Mouse (Mus musculus) left cerebral cortex, adult 2 months (tissue): ENCODE data around the gene Xpnpep2. TPM values are rescaled to one million over a fixed set of nuclear protein-coding genes. Genes with fewer than 3 reads are reported as not detected.
A peak's percentile ranks its signal among the peaks of the same experiment; 100 is the strongest.

Source experiments
- DNase-seq, 2 experiments: peaks; one replicate each; pipeline ENCODE4 v3.0.0; 2021 to 2022; ENCODE audit warnings: low spot score in 2 of 2, mixed read lengths in 1 of 2; ENCODE audit errors: extremely low spot score in 1 of 2
- H3K27ac ChIP-seq: fragments of 200-600 bp; 2 replicates; pipeline ENCODE4 v1.8.1; 2022
- H3K4me3 ChIP-seq: fragments of 200-600 bp; 2 replicates; pipeline ENCODE4 v1.8.1; 2022
- CTCF ChIP-seq: fragments of 200-600 bp; IDR thresholded peaks from 2 replicates; pipeline ENCODE4 v1.8.1; 2022; ENCODE audit warnings: antibody characterized with exemption, mild to moderate bottlenecking, moderate library complexity
- intact Hi-C: fragments of 180-260 bp; cut with DNase I; formaldehyde crosslinking; loops from one replicate; pipeline ENCODE4 v1.15.1; 2025
- long read RNA-seq, 2 experiments: library from polyadenylated mRNA; stranded (forward); transcript quantifications; one replicate each; pipeline ENCODE4 v2.0.0; 2021; ENCODE audit warnings: borderline mapping rate in 2 of 2
- total RNA-seq, 2 experiments: library from RNA; stranded (reverse); gene quantifications; 2 replicates each; pipeline ENCODE4 v1.2.3; 2021

Gene Xpnpep2
- under 1 TPM; 0.18 to 0.79 TPM for total RNA-seq
- long read RNA-seq, experiment 1 = 0 reads
- long read RNA-seq, experiment 2 = 0 reads

- H3K27ac ChIP-seq = no peak within 1 kb of the TSS
- intact Hi-C loops = no loop called here
- DNase-seq = no peak
- H3K4me3 ChIP-seq = no peak within 1 kb of the TSS
- TF ChIP-seq CTCF = no peak
These were observed at the start of gene Xpnpep2 for GRCm38 (mm10) chrX:48108394-48109315. Gene Xpnpep2 (plus strand): TSS chrX:48108725.

- Histone ChIP-seq H3K27ac (no peak overlapping the region), H3K4me3 (no peak overlapping the region)
- DNase-seq = no peak
- TF ChIP-seq CTCF = no peak
- intact Hi-C loops = no loop called here
These were observed 46.0 kb upstream of the Xpnpep2 start for GRCm38 (mm10) chrX:48062481-48062880.

- Histone ChIP-seq H3K4me3 (no peak overlapping the region), H3K27ac (no peak overlapping the region)
- intact Hi-C loops = no loop called here
- DNase-seq = no peak
- no peak for TF ChIP-seq CTCF
These were observed 44.2 kb upstream of the Xpnpep2 start for GRCm38 (mm10) chrX:48064166-48064853.

GRCm38 (mm10) chrX:48066891-48067290 is 41.6 kb upstream of the Xpnpep2 start:
- intact Hi-C loops = no loop called here
- no peak overlapping the region for H3K27ac ChIP-seq
- no peak overlapping the region for H3K4me3 ChIP-seq
- no peak for TF ChIP-seq CTCF
- DNase-seq = no peak

GRCm38 (mm10) chrX:48071961-48072360 is 36.6 kb upstream of the Xpnpep2 start:
- no peak for DNase-seq
- TF ChIP-seq CTCF = no peak
- Histone ChIP-seq H3K27ac (no peak overlapping the region), H3K4me3 (no peak overlapping the region)
- intact Hi-C loops = no loop called here

GRCm38 (mm10) chrX:48072401-48072800 is 36.1 kb upstream of the Xpnpep2 start:
- no peak for DNase-seq
- intact Hi-C loops = no loop called here
- Histone ChIP-seq H3K4me3 (no peak overlapping the region), H3K27ac (no peak overlapping the region)
- TF ChIP-seq CTCF = no peak

- intact Hi-C loops = no loop called here
These were observed 33.8 kb upstream of the Xpnpep2 start for GRCm38 (mm10) chrX:48074691-48075090.

GRCm38 (mm10) chrX:48076806-48077425 is 31.6 kb upstream of the Xpnpep2 start:
- Histone ChIP-seq H3K27ac (no peak overlapping the region), H3K4me3 (no peak overlapping the region)
- TF ChIP-seq CTCF = no peak
- intact Hi-C loops = no loop called here
- DNase-seq = peak in 1 of 2 experiments; percentile 13

More at GRCm38 (mm10) chrX:48074691-48075090, 33.8 kb upstream of the Xpnpep2 start:
- TF ChIP-seq CTCF = no peak
- H3K27ac ChIP-seq = no peak overlapping the region
- H3K4me3 ChIP-seq = no peak overlapping the region
- DNase-seq = no peak

- DNase-seq = no peak
- Histone ChIP-seq H3K4me3 (no peak overlapping the region), H3K27ac (no peak overlapping the region)
- intact Hi-C loops = no loop called here
- no peak for TF ChIP-seq CTCF
These were observed 26.2 kb upstream of the Xpnpep2 start for GRCm38 (mm10) chrX:48082364-48082763.

- Histone ChIP-seq H3K27ac (no peak overlapping the region), H3K4me3 (no peak overlapping the region)
- no peak for TF ChIP-seq CTCF
- intact Hi-C loops = no loop called here
- no peak for DNase-seq
These were observed 16.4 kb upstream of the Xpnpep2 start for GRCm38 (mm10) chrX:48092129-48092528.

- H3K27ac ChIP-seq = no peak overlapping the region
- intact Hi-C loops = no loop called here
- TF ChIP-seq CTCF = peak; percentile 2; the same call in 1 of the 2 replicates
- no peak overlapping the region for H3K4me3 ChIP-seq
- no peak for DNase-seq
These were observed 15.0 kb upstream of the Xpnpep2 start for GRCm38 (mm10) chrX:48093555-48093954.

- Histone ChIP-seq H3K4me3 (no peak overlapping the region), H3K27ac (no peak overlapping the region)
- TF ChIP-seq CTCF = peak; percentile 35
- no peak for DNase-seq
- intact Hi-C loops = loop anchor here (5.0 kb wide), 1 partner anchor 37 kb away; no protein-coding TSS in a partner anchor
These were observed 13.9 kb upstream of the Xpnpep2 start for GRCm38 (mm10) chrX:48094658-48095057.
